9 mouse cellular contexts compared by ENCODE assay signal in the genomic region with DNA sequence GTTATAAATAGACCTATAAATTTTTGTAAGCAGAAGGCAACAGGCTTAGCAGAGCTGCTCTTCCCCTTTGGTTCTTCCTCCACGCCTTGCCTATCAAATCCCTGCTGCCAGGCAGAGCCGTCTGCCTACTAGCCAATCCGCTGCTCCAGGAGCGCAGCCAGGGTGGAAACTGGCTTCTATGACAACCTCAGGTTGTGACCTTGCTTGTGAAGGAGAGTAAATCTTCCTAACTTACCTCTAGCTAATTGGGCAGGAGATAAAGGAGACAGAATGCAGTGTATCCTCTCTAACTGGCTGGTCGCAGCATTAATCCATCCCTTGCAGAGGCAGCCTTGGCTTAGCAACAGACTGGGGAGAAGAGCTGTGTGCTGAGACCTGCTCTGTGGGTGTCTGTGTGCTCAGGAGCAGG. TPM values are rescaled to one million over a fixed set of nuclear protein-coding genes. Genes with fewer than 3 reads are reported as not detected.
DNase-seq lines count a peak whose midpoint lies in the region; ATAC-seq and TF ChIP-seq lines count a peak whose summit lies in the region.
"Had no signal": no experiment of that assay in that cellular context is flagged by ENCODE, and none has a peak within 500 bp of the region (broad histone marks: within the 10 kb centered on the region; RNA-seq: fewer than 3 reads in every experiment).

No protein-coding gene starts in this region.

- peak overlapping the region; percentile 14; the same call in 1 of the 2 replicates for H3K4me2 ChIP-seq in heart, embryonic 14.5 days (ENCODE audit: low read length)

- no peak for TF ChIP-seq CTCF in layer of hippocampus, adult 2 months (conservative IDR thresholded peaks at IDR 0.05)

- peak overlapping the region; percentile 49; the same call in 1 of the 2 replicates for H3K9ac ChIP-seq in heart, embryonic 14.5 days (ENCODE audit: low read length)

- H3K36me3 ChIP-seq in heart, embryonic 14.5 days (ENCODE audit: control insufficient read depth, insufficient read depth, low read length), result no peaks in the 10 kb centered on the region

- H3K4me1 ChIP-seq in heart, embryonic 14.5 days (ENCODE audit: control insufficient read depth in 2 of 2, insufficient read depth in 2 of 2, low read length in 2 of 2), result peaks cover 18 to 21% of the 10 kb centered on the region in 2 experiments

- H3K9me3 ChIP-seq in heart, embryonic 14.5 days (ENCODE audit: control insufficient read depth, low read length), result no peaks in the 10 kb centered on the region

- H3K27me3 ChIP-seq in heart, embryonic 14.5 days (ENCODE audit: control insufficient read depth, insufficient read depth, low read length), result no peaks in the 10 kb centered on the region
- H3K27me3 ChIP-seq: Patski had no signal

- ATAC-seq in heart, embryonic 14.5 days (ENCODE audit: insufficient number of reproducible peaks, insufficient read depth, low FRiP score, low read depth), result no peak; the same call in 1 of the 2 replicates
- peak; percentile 42; the same call in 1 of the 2 replicates for ATAC-seq in monocyte, adult 5-6 weeks (replicated peaks; ENCODE audit: insufficient number of reproducible peaks, low FRiP score, low TSS enrichment, poor library complexity, severe bottlenecking)
- ATAC-seq: Patski had no signal

- WGBS in heart, embryonic 14.5 days, result 19% methylated on average over 5 of the region's 5 CpGs

- DNase-seq in layer of hippocampus, adult 11-12 months (ENCODE audit: low spot score), result peak; percentile 59
- no peak for DNase-seq in layer of hippocampus, adult 9-10 months (ENCODE audit: low spot score)
- peak; percentile 56 to 59 for DNase-seq in cerebellum, postnatal 10 days
- DNase-seq in layer of hippocampus, adult 2 months (ENCODE audit: low spot score in 2 of 2), result peak; percentile 42 to 55
- DNase-seq in telencephalon, adult 2 months (ENCODE audit: low read depth, low spot score), result peak; percentile 60
- no peak for DNase-seq in spleen, postnatal 10 days (ENCODE audit: low spot score in 2 of 2)

- H3K27ac ChIP-seq in heart, embryonic 14.5 days (replicated peaks in 1 of 2; ENCODE audit: control insufficient read depth in 1 of 2, insufficient read depth in 1 of 2, low read depth in 2 of 2, low read length in 2 of 2), result peak overlapping the region; percentile 34 to 64
- peak overlapping the region; percentile 89 for H3K27ac ChIP-seq in layer of hippocampus, adult 2 months

- H3K4me3 ChIP-seq in heart, embryonic 14.5 days (ENCODE audit: control insufficient read depth in 1 of 2, insufficient read depth in 1 of 2, low read depth in 1 of 2, low read length in 2 of 2), result no peak overlapping the region
- no peak overlapping the region for H3K4me3 ChIP-seq in layer of hippocampus, adult 2 months

RNA-seq across cellular contexts. Expression of gene Cript, which starts 29.7 kb away (rescaled TPM):
- 121 and 130 TPM in 2 replicates for polyA plus RNA-seq in heart, embryonic 14.5 days (2014; fragmentation: Nextera tagmentation; extraction: Ambion mirVana)
- 10 to 100 TPM; 52.3 to 52.5 TPM for total RNA-seq in layer of hippocampus, adult 2 months (2021)
- total RNA-seq in monocyte, adult 5-6 weeks (2017), result 82.6 to 104 TPM (median 101 TPM) in 3 replicates

RNA-seq across cellular contexts. Expression of gene Pigf, which starts 29.8 kb away (rescaled TPM):
- 12.5 and 16.4 TPM in 2 replicates for polyA plus RNA-seq in heart, embryonic 14.5 days (2014; fragmentation: Nextera tagmentation; extraction: Ambion mirVana)
- 10 to 100 TPM; 15.0 to 18.1 TPM for total RNA-seq in layer of hippocampus, adult 2 months (2021)
- total RNA-seq in monocyte, adult 5-6 weeks (2017), result 30.8 to 39.6 TPM (median 32.3 TPM) in 3 replicates

RNA-seq across cellular contexts. Expression of gene Socs5, which starts 52.4 kb away (rescaled TPM):
- 14.4 and 15.6 TPM in 2 replicates for polyA plus RNA-seq in heart, embryonic 14.5 days (2014; fragmentation: Nextera tagmentation; extraction: Ambion mirVana)
- 100 to 1,000 TPM; 106 to 111 TPM for total RNA-seq in layer of hippocampus, adult 2 months (2021)
- 4.6 to 13.5 TPM (median 6.5 TPM) in 3 replicates for total RNA-seq in monocyte, adult 5-6 weeks (2017)

Comparison
In these comparisons a context has a peak if more than half of its experiments do, and no peak if none do; other contexts are left out.
1. DNase-seq: peak in layer of hippocampus, adult 11-12 months (single experiment), cerebellum, postnatal 10 days (2 of 2), layer of hippocampus, adult 2 months (2 of 2) and telencephalon, adult 2 months (single experiment); none in layer of hippocampus, adult 9-10 months (single experiment) and spleen, postnatal 10 days (0 of 2).